Mouse (Mus musculus) embryonic facial prominence, embryonic 15.5 days (tissue): ENCODE results near the gene Vwa2. TPM values are rescaled to one million over a fixed set of nuclear protein-coding genes. Genes with fewer than 3 reads are reported as not detected.
A peak's percentile ranks its signal among the peaks of the same experiment; 100 is the strongest.

Experiments used
- ATAC-seq: fragments of 200-750 bp; cut with Nextera tagmentation; 2 replicates; pipeline ENCODE4 v1.8.0; 2017; ENCODE audit warnings: low read depth, moderate TSS enrichment; ENCODE audit not compliant: insufficient number of reproducible peaks, low FRiP score, low TSS enrichment
- H3K27ac ChIP-seq: fragments of 300-500 bp; sonication (generic); replicated peaks from 2 replicates; pipeline ENCODE4 v1.5.1; 2015; ENCODE audit warnings: mild to moderate bottlenecking, inconsistent platforms
- H3K27me3 ChIP-seq: fragments of 300-500 bp; sonication (generic); 2 replicates; pipeline ENCODE4 v1.6.1; 2015; ENCODE audit warnings: inconsistent platforms
- H3K36me3 ChIP-seq: fragments of 300-500 bp; sonication (generic); 2 replicates; pipeline ENCODE4 v1.6.1; 2015; ENCODE audit warnings: mild to moderate bottlenecking, inconsistent platforms
- H3K4me1 ChIP-seq: fragments of 300-500 bp; sonication (generic); 2 replicates; pipeline ENCODE4 v1.6.1; 2015; ENCODE audit warnings: inconsistent platforms
- H3K4me2 ChIP-seq: fragments of 300-500 bp; sonication (generic); replicated peaks from 2 replicates; pipeline ENCODE4 v1.6.1; 2015; ENCODE audit warnings: mild to moderate bottlenecking, inconsistent platforms
- H3K4me3 ChIP-seq: fragments of 300-500 bp; sonication (generic); replicated peaks from 2 replicates; pipeline ENCODE4 v1.5.1; 2015; ENCODE audit warnings: mild to moderate bottlenecking, inconsistent platforms
- H3K9ac ChIP-seq: fragments of 300-500 bp; sonication (generic); 2 replicates; pipeline ENCODE4 v1.6.1; 2015; ENCODE audit warnings: inconsistent platforms
- H3K9me3 ChIP-seq: fragments of 300-500 bp; sonication (generic); replicated peaks from 2 replicates; pipeline ENCODE4 v1.6.1; 2016; ENCODE audit warnings: inconsistent platforms
- WGBS: fragments of 180-500 bp; shearing (Covaris S2); methylation state at CpG from one replicate; pipeline ENCODE4 v1.1.7; 2015; 5-methylcytosine and 5-hydroxymethylcytosine counted together
- polyA plus RNA-seq: library from polyadenylated mRNA; unstranded; fragments of >200 nt; fragmentation: Nextera tagmentation; extraction: Ambion mirVana; gene quantifications from 2 replicates; pipeline ENCODE4 v1.2.1, GENCODE M21; 2015

The Vwa2 gene
- 9.9 TPM in 2 replicates for polyA plus RNA-seq

- 2% methylated on average over 70 of the region's 71 CpGs for WGBS
- peak within 1 kb of the TSS; percentile 16; the same call in 1 of the 2 replicates for H3K9ac ChIP-seq
- no peak within 1 kb of the TSS for H3K27ac ChIP-seq
- H3K4me2 ChIP-seq, result peak within 1 kb of the TSS; percentile 97
- peak; percentile 69 for ATAC-seq
- H3K4me1 ChIP-seq, result peaks cover 36% of the 10 kb centered on the region
- H3K27me3 ChIP-seq, result peaks cover 43% of the 10 kb centered on the region
- no peaks in the 10 kb centered on the region for H3K9me3 ChIP-seq
- peak within 1 kb of the TSS; percentile 51 for H3K4me3 ChIP-seq
- H3K36me3 ChIP-seq, result no peaks in the 10 kb centered on the region
Observed at GRCm38 (mm10) chr19:56873816-56874600, at the start of gene Vwa2. Gene Vwa2, plus strand, starts transcription at chr19:56874249.

GRCm38 (mm10) chr19:56826047-56826631 lies 47.9 kb upstream of the Vwa2 start, which contains the start of gene Tdrd1:
Gene Tdrd1, plus strand, starts transcription at chr19:56826209.
- Histone ChIP-seq H3K9me3 (no peaks in the 10 kb centered on the region), H3K27ac (no peak within 1 kb of the TSS), H3K27me3 (no peaks in the 10 kb centered on the region), H3K4me2 (peak within 1 kb of the TSS; percentile 42), H3K36me3 (no peaks in the 10 kb centered on the region), H3K9ac (no peak within 1 kb of the TSS), H3K4me1 (peaks cover 4% of the 10 kb centered on the region), H3K4me3 (peak within 1 kb of the TSS; percentile 18; the same call in 1 of the 2 replicates)
- WGBS, result 55% methylated on average over 44 of the region's 44 CpGs
- ATAC-seq, result no peak

GRCm38 (mm10) chr19:56828305-56828704 lies 45.7 kb upstream of the Vwa2 start:
- Histone ChIP-seq H3K9me3 (no peaks in the 10 kb centered on the region), H3K27me3 (no peaks in the 10 kb centered on the region), H3K4me3 (no peak overlapping the region), H3K4me2 (no peak overlapping the region), H3K4me1 (peaks cover 4% of the 10 kb centered on the region; the same call in 1 of the 2 replicates), H3K9ac (no peak overlapping the region), H3K36me3 (no peaks in the 10 kb centered on the region), H3K27ac (no peak overlapping the region)
- 0 out of 2 replicates have a peak, but pooled peaks have one; percentile 29 for ATAC-seq
- 51% methylated on average over 11 of the region's 11 CpGs for WGBS

- no peaks in the 10 kb centered on the region for H3K27me3 ChIP-seq
- ATAC-seq, result no peak
- 79% methylated on average over 9 of the region's 9 CpGs for WGBS
- no peak overlapping the region for H3K27ac ChIP-seq
- no peak overlapping the region for H3K4me3 ChIP-seq
- no peak overlapping the region for H3K4me2 ChIP-seq
- H3K9me3 ChIP-seq, result no peaks in the 10 kb centered on the region
- H3K9ac ChIP-seq, result no peak overlapping the region
- no peaks in the 10 kb centered on the region for H3K36me3 ChIP-seq
- H3K4me1 ChIP-seq, result peaks cover 4% of the 10 kb centered on the region; the same call in 1 of the 2 replicates
Observed at GRCm38 (mm10) chr19:56829267-56829666, 44.8 kb upstream of the Vwa2 start.

- Histone ChIP-seq H3K9me3 (no peaks in the 10 kb centered on the region), H3K27ac (no peak overlapping the region), H3K4me3 (no peak overlapping the region), H3K9ac (no peak overlapping the region), H3K27me3 (no peaks in the 10 kb centered on the region), H3K36me3 (no peaks in the 10 kb centered on the region), H3K4me2 (no peak overlapping the region), H3K4me1 (peaks cover 7% of the 10 kb centered on the region; the same call in 1 of the 2 replicates)
- no peak for ATAC-seq
- WGBS, result 64% methylated on average over 4 of the region's 4 CpGs
Observed at GRCm38 (mm10) chr19:56830163-56830562, 43.9 kb upstream of the Vwa2 start.

- Histone ChIP-seq H3K27me3 (no peaks in the 10 kb centered on the region), H3K27ac (no peak overlapping the region), H3K36me3 (no peaks in the 10 kb centered on the region), H3K9ac (no peak overlapping the region), H3K9me3 (no peaks in the 10 kb centered on the region), H3K4me3 (no peak overlapping the region), H3K4me2 (no peak overlapping the region), H3K4me1 (0 out of 2 replicates have a peak, but pooled peaks cover 6% of the 10 kb centered on the region)
- WGBS, result 34% methylated on average over 9 of the region's 9 CpGs
- ATAC-seq, result no peak
Observed at GRCm38 (mm10) chr19:56835340-56835739, 38.7 kb upstream of the Vwa2 start.

GRCm38 (mm10) chr19:56838942-56839706 lies 34.9 kb upstream of the Vwa2 start:
- Histone ChIP-seq H3K36me3 (no peaks in the 10 kb centered on the region), H3K9me3 (no peaks in the 10 kb centered on the region), H3K4me1 (0 out of 2 replicates have a peak, but pooled peaks cover 6% of the 10 kb centered on the region), H3K4me2 (no peak overlapping the region), H3K27ac (no peak overlapping the region), H3K9ac (no peak overlapping the region), H3K27me3 (no peaks in the 10 kb centered on the region), H3K4me3 (no peak overlapping the region)
- 63% methylated on average over 17 of the region's 17 CpGs for WGBS
- ATAC-seq, result no peak

GRCm38 (mm10) chr19:56842974-56843373 lies 31.1 kb upstream of the Vwa2 start:
- Histone ChIP-seq H3K9me3 (no peaks in the 10 kb centered on the region), H3K9ac (no peak overlapping the region), H3K4me1 (no peaks in the 10 kb centered on the region), H3K4me2 (no peak overlapping the region), H3K36me3 (no peaks in the 10 kb centered on the region), H3K4me3 (no peak overlapping the region), H3K27ac (no peak overlapping the region), H3K27me3 (no peaks in the 10 kb centered on the region)
- WGBS, result 65% methylated on average over 12 of the region's 12 CpGs
- no peak for ATAC-seq

- H3K4me1 ChIP-seq, result 0 out of 2 replicates have a peak, but pooled peaks cover 6% of the 10 kb centered on the region
- no peak for ATAC-seq
- H3K36me3 ChIP-seq, result no peaks in the 10 kb centered on the region
- H3K4me2 ChIP-seq, result no peak overlapping the region
- H3K27ac ChIP-seq, result no peak overlapping the region
- H3K4me3 ChIP-seq, result no peak overlapping the region
- no peaks in the 10 kb centered on the region for H3K27me3 ChIP-seq
- no peaks in the 10 kb centered on the region; the same call in 1 of the 2 replicates for H3K9me3 ChIP-seq
- H3K9ac ChIP-seq, result no peak overlapping the region
Observed at GRCm38 (mm10) chr19:56852590-56852989, 21.5 kb upstream of the Vwa2 start.

- ATAC-seq, result no peak
- 37% methylated on average over 5 of the region's 5 CpGs for WGBS
- Histone ChIP-seq H3K36me3 (no peaks in the 10 kb centered on the region), H3K9me3 (no peaks in the 10 kb centered on the region; the same call in 1 of the 2 replicates), H3K4me2 (no peak overlapping the region), H3K4me3 (no peak overlapping the region), H3K9ac (no peak overlapping the region), H3K27ac (no peak overlapping the region), H3K4me1 (peaks cover 12% of the 10 kb centered on the region; the same call in 1 of the 2 replicates), H3K27me3 (no peaks in the 10 kb centered on the region)
Observed at GRCm38 (mm10) chr19:56856455-56856854, 17.6 kb upstream of the Vwa2 start.

GRCm38 (mm10) chr19:56867701-56868100 lies 6.3 kb upstream of the Vwa2 start:
- Histone ChIP-seq H3K9ac (no peak overlapping the region), H3K27ac (no peak overlapping the region), H3K4me2 (no peak overlapping the region), H3K36me3 (no peaks in the 10 kb centered on the region), H3K9me3 (no peaks in the 10 kb centered on the region), H3K27me3 (peaks cover 10% of the 10 kb centered on the region; the same call in 1 of the 2 replicates), H3K4me1 (0 out of 2 replicates have a peak, but pooled peaks cover 3% of the 10 kb centered on the region), H3K4me3 (no peak overlapping the region)
- ATAC-seq, result no peak
- 54% methylated on average over 4 of the region's 4 CpGs for WGBS
